Mouse (Mus musculus) C2C12 (cell line): ENCODE data around the gene Ube2b. TPM values are rescaled to one million over a fixed set of nuclear protein-coding genes. Genes with fewer than 3 reads are reported as not detected.
A peak's percentile ranks its signal among the peaks of the same experiment; 100 is the strongest.

ENCODE experiments used
- H3K27me3 ChIP-seq: one replicate; pipeline ENCODE4 v1.6.1; 2011; ENCODE audit not compliant: control insufficient read depth, insufficient read depth, insufficient read length
- H3K36me3 ChIP-seq: one replicate; pipeline ENCODE4 v1.6.1; 2011; ENCODE audit not compliant: control insufficient read depth, insufficient read depth
- H3K4me3 ChIP-seq: one replicate; pipeline ENCODE4 v1.5.1; 2011; ENCODE audit warnings: mild to moderate bottlenecking, control low read depth; ENCODE audit not compliant: poor library complexity, insufficient read depth, severe bottlenecking
- H3K79me2 ChIP-seq: one replicate; pipeline ENCODE4 v1.6.1; 2011; ENCODE audit not compliant: control insufficient read depth, insufficient read depth
- H3K79me3 ChIP-seq: one replicate; pipeline ENCODE4 v1.6.1; 2011; ENCODE audit warnings: low read depth, control low read depth
- H3ac ChIP-seq: one replicate; pipeline ENCODE3; 2011; ENCODE audit warnings: low read depth; ENCODE audit not compliant: control insufficient read depth, insufficient read length
- CEBPB ChIP-seq: IDR thresholded peaks from one replicate; pipeline ENCODE4 v1.6.1; 2011; ENCODE audit warnings: low read depth, mild to moderate bottlenecking, control low read depth, moderate library complexity
- CTCF ChIP-seq: IDR thresholded peaks from one replicate; pipeline ENCODE4 v1.5.1; 2011; ENCODE audit not compliant: control insufficient read depth, insufficient read depth, insufficient read length
- FOSL1 ChIP-seq: IDR thresholded peaks from one replicate; pipeline ENCODE4 v1.8.0; 2011; ENCODE audit warnings: mild to moderate bottlenecking, low read length; ENCODE audit not compliant: poor library complexity, insufficient read depth, severe bottlenecking
- MAX ChIP-seq: IDR thresholded peaks from one replicate; pipeline ENCODE4 v1.6.1; 2011; ENCODE audit warnings: mild to moderate bottlenecking, control low read depth
- MYOD1 ChIP-seq: IDR thresholded peaks from one replicate; pipeline ENCODE4 v1.6.1; 2011; ENCODE audit warnings: low read depth; ENCODE audit not compliant: control insufficient read depth, insufficient read length
- MYOG ChIP-seq: IDR thresholded peaks from one replicate; pipeline ENCODE4 v1.6.1; 2011; ENCODE audit not compliant: control insufficient read depth, insufficient read length; ENCODE audit errors: extremely low read depth
- USF1 ChIP-seq: IDR thresholded peaks from one replicate; pipeline ENCODE4 v1.6.1; 2011; ENCODE audit warnings: low read depth, mild to moderate bottlenecking, control low read depth, moderate library complexity
- polyA plus RNA-seq: library from polyadenylated mRNA; unstranded; fragments of >200 nt; fragmentation: generic; extraction: Trizol; gene quantifications from one replicate; pipeline ENCODE4 v1.2.1, GENCODE M21; 2012; ENCODE audit warnings: missing spikeins

Gene Ube2b
- polyA plus RNA-seq, 1 experiment = 49.4 TPM

GRCm38 (mm10) chr11:51957760-51958159 is 42.8 kb downstream of the Ube2b start:
- TF ChIP-seq MYOD1 (no peak), CEBPB (no peak), USF1 (no peak)
- Histone ChIP-seq H3K79me2 (no peaks in the 10 kb centered on the region), H3K79me3 (no peaks in the 10 kb centered on the region), H3K27me3 (no peaks in the 10 kb centered on the region), H3ac (no peak overlapping the region), H3K36me3 (no peaks in the 10 kb centered on the region), H3K4me3 (no peak overlapping the region)

- TF ChIP-seq CEBPB (no peak), MYOD1 (no peak), USF1 (no peak), CTCF (no peak), MYOG (no peak), FOSL1 (no peak), MAX (no peak)
- no peaks in the 10 kb centered on the region for H3K79me3 ChIP-seq
Observed at GRCm38 (mm10) chr11:51956112-51956511, 44.5 kb downstream of the Ube2b start.

GRCm38 (mm10) chr11:51951861-51952420 is 48.6 kb downstream of the Ube2b start:
- no peak for TF ChIP-seq MAX
- TF ChIP-seq MYOD1 = peak; percentile 36
- no peaks in the 10 kb centered on the region for H3K27me3 ChIP-seq
- H3ac ChIP-seq = no peak overlapping the region
- H3K79me3 ChIP-seq = no peaks in the 10 kb centered on the region
- no peaks in the 10 kb centered on the region for H3K36me3 ChIP-seq
- no peaks in the 10 kb centered on the region for H3K79me2 ChIP-seq
- no peak overlapping the region for H3K4me3 ChIP-seq

More at GRCm38 (mm10) chr11:51956112-51956511, 44.5 kb downstream of the Ube2b start:
- no peaks in the 10 kb centered on the region for H3K79me2 ChIP-seq
- H3ac ChIP-seq = no peak overlapping the region
- H3K27me3 ChIP-seq = no peaks in the 10 kb centered on the region
- H3K36me3 ChIP-seq = no peaks in the 10 kb centered on the region
- no peak overlapping the region for H3K4me3 ChIP-seq

GRCm38 (mm10) chr11:51949919-51950318 is 50.6 kb downstream of the Ube2b start:
- Histone ChIP-seq H3K4me3 (no peak overlapping the region), H3K79me2 (no peaks in the 10 kb centered on the region)
- no peak for TF ChIP-seq FOSL1
- no peak for TF ChIP-seq MAX
- no peak for TF ChIP-seq CEBPB
- TF ChIP-seq USF1 = no peak
- no peak for TF ChIP-seq CTCF

GRCm38 (mm10) chr11:51949155-51949840 is 51.3 kb downstream of the Ube2b start:
- Histone ChIP-seq H3K4me3 (no peak overlapping the region), H3K36me3 (no peaks in the 10 kb centered on the region), H3K27me3 (no peaks in the 10 kb centered on the region), H3ac (no peak overlapping the region), H3K79me3 (no peaks in the 10 kb centered on the region), H3K79me2 (no peaks in the 10 kb centered on the region)
- TF ChIP-seq CEBPB (no peak), MAX (no peak), CTCF (no peak), USF1 (no peak), FOSL1 (peak; percentile 24), MYOD1 (peak; percentile 86), MYOG (no peak)

More at GRCm38 (mm10) chr11:51949919-51950318, 50.6 kb downstream of the Ube2b start:
- Histone ChIP-seq H3K79me3 (no peaks in the 10 kb centered on the region), H3K36me3 (no peaks in the 10 kb centered on the region), H3K27me3 (no peaks in the 10 kb centered on the region), H3ac (no peak overlapping the region)

- H3K79me2 ChIP-seq = no peaks in the 10 kb centered on the region
- H3K79me3 ChIP-seq = no peaks in the 10 kb centered on the region
- no peaks in the 10 kb centered on the region for H3K36me3 ChIP-seq
- H3ac ChIP-seq = no peak overlapping the region
- TF ChIP-seq MYOG (no peak), USF1 (no peak), CEBPB (no peak), MAX (no peak), FOSL1 (no peak)
- H3K4me3 ChIP-seq = no peak overlapping the region
- no peaks in the 10 kb centered on the region for H3K27me3 ChIP-seq
Observed at GRCm38 (mm10) chr11:51946144-51946543, 54.4 kb downstream of the Ube2b start.
